Mouse (Mus musculus): ENCODE results near the gene Ebf1.
A peak's percentile ranks its signal among the peaks of the same experiment; 100 is the strongest.
"Not testable (repeated sequence)": the region's sequence is repeated elsewhere in the genome, so short reads cannot be mapped to it uniquely, and the experiment has no call there.

Gene Ebf1

DNA sequence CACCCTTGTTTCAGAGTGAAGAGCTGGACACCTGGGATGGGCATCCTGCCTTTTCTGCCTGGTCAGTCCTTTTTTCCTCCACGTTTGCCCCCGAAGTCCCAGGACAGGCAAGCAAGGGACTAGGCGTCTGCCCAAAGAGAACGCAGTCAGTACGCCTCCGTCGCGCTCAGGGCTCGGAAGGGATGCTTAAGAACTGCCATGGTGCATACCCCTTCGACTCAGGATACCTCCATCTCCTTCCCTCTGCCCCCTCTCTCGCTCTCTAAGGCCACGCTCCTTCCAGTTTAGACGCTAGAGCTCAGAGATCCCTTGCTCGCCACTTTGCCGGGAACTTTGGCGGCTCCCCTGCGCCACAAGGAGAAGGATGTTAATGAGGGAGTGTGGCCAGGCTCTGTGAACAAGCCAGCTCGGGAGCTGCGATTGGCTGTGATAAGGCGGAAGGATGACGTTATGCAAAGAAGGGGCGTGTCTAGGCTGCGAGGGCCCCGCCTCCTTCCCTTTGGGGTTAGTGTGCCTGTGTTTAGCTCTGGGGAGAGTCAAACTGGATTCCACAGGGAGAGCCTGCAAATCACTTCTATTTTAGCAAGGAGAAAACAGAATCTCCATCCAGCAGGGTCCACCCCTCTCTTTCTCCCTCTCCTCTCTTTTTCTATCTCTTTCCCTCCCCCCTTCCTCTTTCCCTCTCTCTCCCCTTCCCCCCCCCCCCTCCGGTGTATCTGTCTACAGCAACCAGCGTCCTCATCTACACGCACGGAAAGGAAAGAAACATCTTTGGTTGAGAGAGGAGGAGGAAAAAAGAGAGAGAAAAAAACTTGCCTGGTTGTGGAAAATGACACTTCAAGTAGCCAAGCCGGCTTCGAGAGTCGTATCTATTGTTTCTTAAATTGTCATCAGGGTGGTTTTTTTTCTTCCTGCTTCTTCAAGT is at the start of gene Ebf1:
Ebf1 (plus strand) TSS at position 530 of the 925 bp plus-strand sequence.
- DNase-seq (ENCODE audit: low read depth in 2 of 2, low spot score in 2 of 2), result peak in 1 of 2 experiments; percentile 35

- not testable (repeated sequence) for DNase-seq (ENCODE audit: low read depth in 2 of 2, low spot score in 2 of 2)
Observed at GRCm38 (mm10) chr11:44570336-44570735, 46.8 kb upstream of the Ebf1 start.

DNA sequence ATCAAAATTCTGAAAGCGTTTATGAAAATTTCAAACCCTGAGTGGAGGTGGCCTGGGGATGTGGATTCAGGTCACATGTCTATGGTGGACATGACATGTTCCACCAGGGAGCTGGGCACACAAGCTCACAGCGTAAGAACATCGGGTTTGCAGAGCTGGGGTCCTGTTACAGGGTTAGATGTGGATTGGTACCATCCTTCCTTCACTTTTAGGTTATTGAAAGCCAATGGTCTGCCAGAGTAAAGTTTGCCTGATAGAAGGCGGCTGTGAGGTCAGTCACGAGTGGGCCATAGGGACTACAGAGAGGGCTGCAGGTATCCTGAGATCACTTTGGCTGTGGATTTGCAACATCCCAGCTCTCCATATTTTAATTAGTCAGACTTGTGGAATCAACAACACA is 44.3 kb upstream of the Ebf1 start:
- no peak for DNase-seq (ENCODE audit: low read depth in 2 of 2, low spot score in 2 of 2)

- no peak for DNase-seq (ENCODE audit: low read depth in 2 of 2, low spot score in 2 of 2)
Observed at GRCm38 (mm10) chr11:44573396-44573795, 43.7 kb upstream of the Ebf1 start.

DNA sequence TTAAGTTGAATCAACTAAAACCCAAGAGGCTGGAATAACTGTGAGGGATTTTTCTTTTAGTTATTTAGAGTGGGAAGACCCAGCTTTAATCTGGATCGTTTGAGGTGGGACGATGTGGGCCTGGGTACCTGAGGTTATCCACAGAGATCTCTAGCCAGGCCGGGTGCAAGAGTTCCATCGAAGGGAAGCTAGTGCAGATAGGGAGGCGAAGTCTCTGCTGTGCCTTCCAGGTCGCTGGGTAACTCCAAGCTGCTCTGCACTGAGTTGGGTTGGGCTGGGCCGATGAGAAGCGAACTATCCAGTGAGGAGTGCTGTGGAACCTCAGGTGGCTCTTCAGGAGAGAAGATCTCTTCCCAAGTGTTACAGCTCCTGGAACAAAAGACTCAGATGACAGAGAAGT is 42.7 kb upstream of the Ebf1 start:
- DNase-seq (ENCODE audit: low read depth in 2 of 2, low spot score in 2 of 2), result no peak

GRCm38 (mm10) chr11:44574820-44575219 is 42.3 kb upstream of the Ebf1 start:
- no peak for DNase-seq (ENCODE audit: low read depth in 2 of 2, low spot score in 2 of 2)

DNA sequence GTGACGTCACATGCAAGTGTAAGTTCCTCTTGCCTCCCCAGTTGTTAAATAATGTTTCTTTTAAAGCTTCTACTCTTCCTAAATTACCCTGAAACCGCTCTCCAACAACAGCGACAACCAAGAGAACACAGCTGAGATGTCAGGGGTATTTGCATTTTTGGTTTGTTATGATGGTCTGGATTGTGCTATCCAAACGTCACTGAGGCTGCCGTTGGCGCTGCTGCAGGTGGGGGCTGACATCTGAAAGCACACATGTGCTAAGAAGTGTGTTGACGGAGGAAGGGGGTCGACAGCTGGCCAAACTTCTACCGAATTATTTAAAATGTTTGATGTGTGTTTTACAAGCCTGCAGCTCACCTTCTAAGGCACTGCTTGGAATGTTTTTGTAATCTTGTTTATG is 39.2 kb upstream of the Ebf1 start:
- DNase-seq (ENCODE audit: low read depth in 2 of 2, low spot score in 2 of 2), result no peak

GRCm38 (mm10) chr11:44581277-44581683 is 35.8 kb upstream of the Ebf1 start:
- peak; percentile 38 to 56 for DNase-seq (ENCODE audit: low read depth in 2 of 2, low spot score in 2 of 2)

DNA sequence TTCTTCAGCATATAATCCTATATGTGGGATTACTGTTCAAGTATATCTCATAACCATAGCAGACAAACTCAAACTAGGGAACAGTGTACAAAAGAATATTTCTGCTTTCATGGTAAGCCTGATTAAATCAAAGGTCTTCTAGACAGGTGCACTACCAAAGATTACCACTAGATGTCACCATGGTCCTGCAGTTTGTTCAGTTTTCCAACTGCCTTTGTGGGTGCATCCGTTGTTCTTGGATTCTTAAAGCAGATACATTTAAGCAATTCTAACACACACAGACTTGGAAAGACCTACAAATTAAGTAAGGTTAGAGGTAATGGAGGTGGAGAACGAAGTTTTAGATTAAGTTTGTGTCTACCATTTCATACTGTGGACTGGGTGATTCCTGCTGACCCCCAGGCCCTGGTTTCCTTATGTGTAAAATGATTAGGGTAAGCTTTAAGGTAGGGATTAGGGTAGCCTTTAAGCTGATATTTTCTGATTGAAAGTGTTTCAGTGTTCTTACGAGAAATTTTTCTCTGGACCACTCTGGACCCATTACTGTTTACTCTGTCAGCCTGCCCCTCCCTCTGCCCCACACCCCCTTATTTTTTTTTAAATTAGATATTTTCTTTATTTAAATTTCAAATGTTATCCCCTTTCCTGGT is 30.9 kb upstream of the Ebf1 start:
- DNase-seq (ENCODE audit: low read depth in 2 of 2, low spot score in 2 of 2), result peak; percentile 63 to 77

GRCm38 (mm10) chr11:44593016-44593415 is 24.1 kb upstream of the Ebf1 start:
- DNase-seq (ENCODE audit: low read depth in 2 of 2, low spot score in 2 of 2), result no peak

DNA sequence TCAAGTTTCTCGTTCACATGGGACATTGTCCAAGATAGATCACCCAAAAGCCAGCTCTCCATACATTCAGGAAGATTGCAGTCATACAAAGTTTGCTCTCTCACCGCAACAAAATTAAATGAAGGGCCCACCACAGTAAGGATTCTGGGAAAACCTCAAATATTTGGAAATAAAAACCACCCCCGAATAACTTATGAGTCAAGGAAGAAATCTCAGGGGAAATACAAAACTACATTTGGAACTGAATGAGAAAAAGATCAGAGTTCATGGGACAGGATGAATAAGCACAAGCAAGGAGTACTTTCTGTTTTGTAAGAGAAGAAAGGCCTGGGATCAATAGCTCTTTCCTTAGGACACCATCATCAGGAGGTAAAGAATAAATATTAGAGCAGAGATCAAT is 22.3 kb upstream of the Ebf1 start:
- DNase-seq (ENCODE audit: low read depth in 2 of 2, low spot score in 2 of 2), result no peak

GRCm38 (mm10) chr11:44606881-44607280 is 10.2 kb upstream of the Ebf1 start:
- no peak for DNase-seq (ENCODE audit: low read depth in 2 of 2, low spot score in 2 of 2)

- DNase-seq (ENCODE audit: low read depth in 2 of 2, low spot score in 2 of 2), result no peak
Observed at GRCm38 (mm10) chr11:44608646-44609045, 8.5 kb upstream of the Ebf1 start.

GRCm38 (mm10) chr11:44610971-44611781 is 5.9 kb upstream of the Ebf1 start:
- DNase-seq (ENCODE audit: low read depth in 2 of 2, low spot score in 2 of 2), result peak; percentile 43 to 53

DNA sequence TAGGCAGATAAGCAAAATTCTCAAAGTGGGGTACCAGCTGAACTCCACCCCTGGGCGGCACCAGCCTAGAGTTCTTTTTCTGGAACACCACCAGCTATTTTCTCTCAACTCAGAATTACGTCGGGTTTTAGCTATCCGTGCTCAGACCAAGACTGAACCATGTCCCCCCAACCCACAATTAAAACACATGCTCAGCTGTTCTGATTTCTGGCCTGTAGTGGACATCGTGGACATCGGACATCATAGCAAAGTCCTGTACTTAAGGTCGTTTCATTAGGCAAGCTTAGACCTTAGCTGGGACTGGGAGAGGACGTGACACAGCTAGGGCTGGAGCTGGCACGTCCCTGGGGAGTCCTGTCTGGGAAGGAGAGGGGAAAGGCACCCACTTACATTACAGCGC is 5.0 kb upstream of the Ebf1 start:
- DNase-seq (ENCODE audit: low read depth in 2 of 2, low spot score in 2 of 2), result no peak

- no peak for DNase-seq (ENCODE audit: low read depth in 2 of 2, low spot score in 2 of 2)
Observed at GRCm38 (mm10) chr11:44612681-44613410, 4.3 kb upstream of the Ebf1 start.

GRCm38 (mm10) chr11:44613411-44614180 is 3.5 kb upstream of the Ebf1 start:
- DNase-seq (ENCODE audit: low read depth in 2 of 2, low spot score in 2 of 2), result no peak

GRCm38 (mm10) chr11:44616078-44616787 is 884 bp upstream of the Ebf1 start:
- DNase-seq (ENCODE audit: low read depth in 2 of 2, low spot score in 2 of 2), result no peak

Data from CD8-positive naive resting alpha-beta T cell, adult 2 months (primary cell).